Mouse (Mus musculus) lung, embryonic 16.5 days (tissue): ENCODE measurements around the gene Tnfrsf1a. TPM values are rescaled to one million over a fixed set of nuclear protein-coding genes. Genes with fewer than 3 reads are reported as not detected.

ENCODE experiments used
- ATAC-seq: fragments of 200-750 bp; cut with Nextera tagmentation; 2 replicates; pipeline ENCODE4 v1.8.0; 2017; ENCODE audit warnings: low read depth, mild to moderate bottlenecking, moderate library complexity
- H3K27ac ChIP-seq: fragments of 300-500 bp; sonication (generic); 2 replicates; pipeline ENCODE4 v1.5.1; 2014; ENCODE audit warnings: mild to moderate bottlenecking, control low read depth, low read length
- H3K27me3 ChIP-seq: fragments of 300-500 bp; sonication (generic); 2 replicates; pipeline ENCODE4 v1.6.1; 2014; ENCODE audit warnings: low read depth, low read length, mixed read lengths; ENCODE audit not compliant: control insufficient read depth, insufficient read depth
- H3K36me3 ChIP-seq: fragments of 300-500 bp; sonication (generic); 2 replicates; pipeline ENCODE4 v1.6.1; 2014; ENCODE audit warnings: low read length; ENCODE audit not compliant: control insufficient read depth, insufficient read depth
- H3K4me1 ChIP-seq: fragments of 300-500 bp; sonication (generic); replicated peaks from 2 replicates; pipeline ENCODE4 v1.6.1; 2014; ENCODE audit warnings: low read length, mixed read lengths; ENCODE audit not compliant: control insufficient read depth, insufficient read depth
- H3K4me2 ChIP-seq: fragments of 300-500 bp; sonication (generic); 2 replicates; pipeline ENCODE4 v1.6.1; 2014; ENCODE audit warnings: low read depth, low read length, control low read depth
- H3K4me3 ChIP-seq: fragments of 300-500 bp; sonication (generic); 2 replicates; pipeline ENCODE4 v1.5.1; 2014; ENCODE audit warnings: mild to moderate bottlenecking, low read length, control low read depth
- H3K9ac ChIP-seq: fragments of 300-500 bp; sonication (generic); 2 replicates; pipeline ENCODE4 v1.6.1; 2014; ENCODE audit warnings: low read length, control low read depth
- H3K9me3 ChIP-seq: fragments of 300-500 bp; sonication (generic); 2 replicates; pipeline ENCODE4 v1.6.1; 2016; ENCODE audit warnings: low read length; ENCODE audit not compliant: control insufficient read depth
- WGBS: fragments of 180-500 bp; shearing (Covaris S2); extraction: QIAGEN DNeasy Blood & Tissue Kit; methylation state at CpG from one replicate; pipeline ENCODE4 v1.1.7; 2014; 5-methylcytosine and 5-hydroxymethylcytosine counted together
- polyA plus RNA-seq: library from polyadenylated mRNA; unstranded; fragments of >200 nt; fragmentation: Nextera tagmentation; extraction: Ambion mirVana; gene quantifications from 2 replicates; pipeline ENCODE4 v1.2.1, GENCODE M21; 2015

Gene Tnfrsf1a
- polyA plus RNA-seq, 1 experiment from 2014 or later = 115 TPM

DNA sequence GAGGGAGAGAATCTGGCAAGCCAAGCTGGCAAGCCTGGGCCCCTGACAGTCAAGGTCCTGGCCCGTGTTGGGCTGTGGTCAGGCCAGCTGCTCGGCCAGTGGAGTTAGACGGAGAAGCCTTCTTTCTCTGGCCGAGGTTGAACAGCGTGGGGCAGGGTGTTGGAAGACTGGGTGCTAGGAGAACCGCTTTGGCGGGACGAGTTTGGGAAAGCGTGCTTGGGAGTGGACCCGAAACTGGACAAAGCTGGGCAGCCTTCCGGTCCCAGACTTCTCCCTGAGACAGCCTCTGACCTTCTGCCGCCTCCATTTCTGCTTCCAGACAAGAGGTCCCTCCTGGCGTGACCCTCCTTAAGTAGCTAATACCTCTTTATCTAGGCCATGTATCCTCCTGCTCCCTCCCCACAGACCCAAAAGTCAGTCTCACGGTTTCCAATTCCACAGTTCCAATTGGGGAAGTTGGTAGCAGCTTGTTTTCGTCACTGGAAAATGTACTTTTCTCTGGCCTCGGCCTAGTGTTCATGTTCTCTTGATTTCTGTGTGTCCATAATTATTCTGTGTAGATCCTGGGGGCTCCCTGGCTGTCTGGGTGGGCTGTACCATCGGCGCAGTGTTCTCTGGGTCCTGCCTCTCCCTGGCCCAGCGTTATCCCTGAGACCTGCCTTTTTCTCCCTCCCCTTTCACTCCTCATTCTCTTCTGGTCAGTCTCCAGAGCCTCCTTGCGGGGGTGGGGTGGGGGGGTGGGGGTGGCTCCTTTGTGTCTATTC lies 1.3 kb downstream of the Tnfrsf1a start:
- no peaks in the 10 kb centered on the region for H3K36me3 ChIP-seq
- peak; percentile 26; the same call in 1 of the 2 replicates for ATAC-seq
- peak overlapping the region; percentile 80 for H3K9ac ChIP-seq
- no peaks in the 10 kb centered on the region for H3K9me3 ChIP-seq
- H3K27ac ChIP-seq = peak overlapping the region; percentile 96
- WGBS = 2% methylated on average over 20 of the region's 20 CpGs
- H3K4me1 ChIP-seq = peaks cover 59% of the 10 kb centered on the region
- H3K27me3 ChIP-seq = no peaks in the 10 kb centered on the region
- peak overlapping the region; percentile 79 for H3K4me3 ChIP-seq
- H3K4me2 ChIP-seq = peak overlapping the region; percentile 85

DNA sequence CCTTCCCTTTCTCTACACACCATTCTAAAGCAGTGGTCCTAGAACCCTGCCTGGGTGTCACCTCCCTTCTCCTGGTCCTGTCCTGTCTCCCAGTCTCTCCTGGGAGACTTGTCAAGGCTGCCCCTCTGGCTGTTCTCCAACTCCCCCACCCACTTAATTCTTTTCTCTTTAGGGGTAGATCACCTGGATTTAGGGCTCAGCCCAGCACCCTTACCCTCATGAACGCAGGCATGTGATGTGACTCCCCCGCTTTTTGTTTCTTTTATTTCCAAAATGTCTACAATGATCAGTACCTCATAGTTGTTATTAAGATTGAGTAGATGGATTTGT lies 1.8 kb downstream of the Tnfrsf1a start:
- no peak for ATAC-seq
- H3K9me3 ChIP-seq = no peaks in the 10 kb centered on the region
- H3K27me3 ChIP-seq = no peaks in the 10 kb centered on the region
- peak overlapping the region; percentile 79 for H3K4me3 ChIP-seq
- H3K4me2 ChIP-seq = peak overlapping the region; percentile 85
- H3K27ac ChIP-seq = no peak overlapping the region; the same call in 1 of the 2 replicates
- H3K9ac ChIP-seq = peak overlapping the region; percentile 80
- H3K4me1 ChIP-seq = peaks cover 62% of the 10 kb centered on the region
- WGBS = 66% methylated on average over 2 of the region's 2 CpGs
- H3K36me3 ChIP-seq = no peaks in the 10 kb centered on the region

DNA sequence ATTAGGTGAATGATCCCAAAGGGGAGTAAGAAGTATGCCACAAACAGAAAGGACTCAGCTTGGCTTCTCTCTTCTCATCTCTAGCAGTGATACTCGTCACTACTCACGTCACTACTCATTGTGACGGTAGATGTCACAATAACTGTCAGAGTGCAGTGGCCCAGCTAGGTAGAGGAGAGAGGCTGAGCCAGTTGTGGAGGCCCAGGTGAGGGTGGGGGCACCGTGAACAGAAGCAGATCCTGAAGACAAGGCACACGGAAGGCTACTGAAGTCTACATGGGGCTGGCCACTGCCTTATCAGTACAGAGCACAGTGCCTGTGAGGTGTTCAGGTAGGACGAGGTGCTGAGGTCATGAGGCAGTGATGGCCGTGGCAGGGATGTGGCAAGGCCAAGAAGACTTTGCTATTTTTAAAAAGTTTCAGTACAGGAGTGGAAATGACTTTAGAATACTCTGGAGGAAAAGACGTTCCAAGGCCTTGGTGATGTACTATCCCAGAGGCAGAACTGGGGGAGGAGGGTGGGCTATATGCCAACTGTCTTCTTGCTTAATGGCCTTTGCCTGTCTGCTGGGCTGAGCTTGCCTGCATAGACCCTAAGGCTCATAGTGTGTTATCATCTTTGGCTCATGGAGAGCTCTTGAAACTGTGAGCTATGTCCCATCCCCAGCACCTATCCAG lies 2.3 kb downstream of the Tnfrsf1a start:
- H3K4me2 ChIP-seq = peak overlapping the region; percentile 85
- no peaks in the 10 kb centered on the region for H3K27me3 ChIP-seq
- peak overlapping the region; percentile 4 for H3K9ac ChIP-seq
- H3K4me1 ChIP-seq = peaks cover 67% of the 10 kb centered on the region
- peak overlapping the region; percentile 79 for H3K4me3 ChIP-seq
- WGBS = 40% methylated on average over 8 of the region's 8 CpGs
- ATAC-seq = no peak
- no peaks in the 10 kb centered on the region for H3K36me3 ChIP-seq
- no peak overlapping the region for H3K27ac ChIP-seq
- no peaks in the 10 kb centered on the region for H3K9me3 ChIP-seq

DNA sequence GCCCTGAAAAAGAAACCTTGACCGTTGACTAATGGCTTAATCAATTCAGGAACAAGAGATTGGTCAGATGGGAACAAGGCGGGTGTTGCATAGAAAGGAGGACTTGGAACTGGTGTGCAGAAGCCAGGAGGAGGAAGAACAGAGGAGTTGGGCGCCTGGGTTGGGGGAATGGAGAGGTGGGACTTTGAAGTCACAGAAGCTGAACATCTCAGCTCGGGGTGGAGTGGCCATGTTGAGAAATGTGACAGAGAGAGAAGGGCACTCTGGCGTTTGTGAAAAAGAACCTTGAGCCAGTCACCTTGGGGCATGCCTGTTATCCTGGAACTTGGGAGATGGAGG lies 2.9 kb downstream of the Tnfrsf1a start:
- H3K4me1 ChIP-seq = peaks cover 67% of the 10 kb centered on the region
- H3K4me3 ChIP-seq = no peak overlapping the region
- peaks cover under 1% of the 10 kb centered on the region for H3K36me3 ChIP-seq
- 52% methylated on average over 5 of the region's 5 CpGs for WGBS
- no peaks in the 10 kb centered on the region for H3K9me3 ChIP-seq
- peak overlapping the region; percentile 45; the same call in 1 of the 2 replicates for H3K27ac ChIP-seq
- peak overlapping the region; percentile 4 for H3K9ac ChIP-seq
- peak overlapping the region; percentile 85 for H3K4me2 ChIP-seq
- ATAC-seq = no peak
- H3K27me3 ChIP-seq = no peaks in the 10 kb centered on the region

DNA sequence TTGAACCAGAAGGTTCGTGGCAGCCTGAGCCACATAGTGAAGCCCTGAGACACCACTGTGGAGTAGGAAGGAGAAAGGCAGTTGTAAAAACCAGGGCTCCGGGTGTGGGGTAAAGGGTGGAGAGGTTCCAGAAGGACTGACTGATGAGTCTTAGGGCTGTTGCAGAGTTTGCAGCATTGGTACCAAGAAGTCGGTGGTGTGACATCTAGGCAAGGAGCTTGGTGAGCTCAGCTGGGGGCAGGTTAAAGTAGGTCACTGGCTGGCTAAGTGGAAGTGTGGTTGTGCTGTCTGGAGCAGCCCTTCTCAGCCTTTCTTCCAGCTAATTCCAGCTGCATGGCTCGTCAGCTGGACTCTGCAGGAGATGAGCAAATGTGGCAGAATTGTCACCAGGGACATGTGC lies 3.6 kb downstream of the Tnfrsf1a start:
- H3K9ac ChIP-seq = peak overlapping the region; percentile 42; the same call in 1 of the 2 replicates

DNA sequence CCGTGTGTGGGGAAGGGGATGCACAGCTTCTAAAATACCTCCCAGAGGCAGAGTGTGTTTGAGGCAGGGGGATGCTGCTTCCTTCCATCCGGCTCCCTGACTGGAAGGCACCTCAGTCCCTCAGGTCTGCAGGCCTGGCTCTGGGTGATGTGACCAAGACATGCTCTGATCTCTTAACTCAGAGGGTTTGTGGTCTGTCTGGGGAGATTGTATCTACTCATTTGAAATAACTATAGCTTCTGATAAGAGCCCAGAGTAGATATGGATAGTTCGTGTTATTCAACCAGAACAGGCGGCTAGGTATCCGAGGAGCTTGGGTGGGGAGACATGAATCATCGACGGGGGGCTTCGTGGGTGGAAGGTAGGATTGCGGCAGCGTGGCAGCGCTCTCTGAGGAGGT lies 4.1 kb downstream of the Tnfrsf1a start:
- Histone ChIP-seq H3K4me3 (no peak overlapping the region), H3K9me3 (no peaks in the 10 kb centered on the region), H3K9ac (no peak overlapping the region; the same call in 1 of the 2 replicates), H3K27ac (no peak overlapping the region), H3K4me1 (peaks cover 65% of the 10 kb centered on the region), H3K36me3 (peaks cover 12% of the 10 kb centered on the region), H3K4me2 (no peak overlapping the region), H3K27me3 (no peaks in the 10 kb centered on the region)
- WGBS = 64% methylated on average over 11 of the region's 11 CpGs
- ATAC-seq = no peak

More for the DNA sequence above, 3.6 kb downstream of the Tnfrsf1a start:
- no peak overlapping the region for H3K4me3 ChIP-seq
- 37% methylated on average over 4 of the region's 4 CpGs for WGBS
- no peak overlapping the region for H3K4me2 ChIP-seq
- H3K27ac ChIP-seq = no peak overlapping the region
- H3K36me3 ChIP-seq = peaks cover 9% of the 10 kb centered on the region
- no peaks in the 10 kb centered on the region for H3K27me3 ChIP-seq
- no peaks in the 10 kb centered on the region for H3K9me3 ChIP-seq
- peaks cover 67% of the 10 kb centered on the region for H3K4me1 ChIP-seq
- no peak for ATAC-seq

DNA sequence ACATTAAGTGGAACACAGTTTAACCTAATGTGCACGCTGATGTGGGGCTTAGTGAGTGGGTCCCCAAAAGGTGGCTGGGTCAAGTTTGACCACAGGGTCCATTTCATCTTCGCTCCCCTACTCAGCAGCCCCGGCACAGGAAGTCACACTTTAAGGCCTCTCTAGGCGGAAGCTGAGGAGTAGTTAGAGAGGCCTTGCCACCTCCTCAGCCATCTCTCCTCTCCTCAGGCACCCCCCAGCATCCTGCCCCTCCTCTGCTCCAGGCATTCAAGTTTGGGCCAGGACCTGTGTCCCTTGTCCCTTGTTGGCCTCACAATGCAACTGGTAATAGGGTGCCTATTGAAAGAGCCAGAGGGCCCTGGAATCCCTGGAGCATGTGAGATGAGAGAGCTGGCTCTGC lies 4.5 kb downstream of the Tnfrsf1a start:
- Histone ChIP-seq H3K4me2 (peak overlapping the region; percentile 46), H3K27me3 (no peaks in the 10 kb centered on the region), H3K4me3 (no peak overlapping the region), H3K27ac (peak overlapping the region; percentile 75), H3K4me1 (peaks cover 61% of the 10 kb centered on the region), H3K36me3 (peaks cover 16% of the 10 kb centered on the region), H3K9me3 (no peaks in the 10 kb centered on the region), H3K9ac (peak overlapping the region; percentile 56; the same call in 1 of the 2 replicates)
- no peak for ATAC-seq
- WGBS = 63% methylated on average over 4 of the region's 4 CpGs

DNA sequence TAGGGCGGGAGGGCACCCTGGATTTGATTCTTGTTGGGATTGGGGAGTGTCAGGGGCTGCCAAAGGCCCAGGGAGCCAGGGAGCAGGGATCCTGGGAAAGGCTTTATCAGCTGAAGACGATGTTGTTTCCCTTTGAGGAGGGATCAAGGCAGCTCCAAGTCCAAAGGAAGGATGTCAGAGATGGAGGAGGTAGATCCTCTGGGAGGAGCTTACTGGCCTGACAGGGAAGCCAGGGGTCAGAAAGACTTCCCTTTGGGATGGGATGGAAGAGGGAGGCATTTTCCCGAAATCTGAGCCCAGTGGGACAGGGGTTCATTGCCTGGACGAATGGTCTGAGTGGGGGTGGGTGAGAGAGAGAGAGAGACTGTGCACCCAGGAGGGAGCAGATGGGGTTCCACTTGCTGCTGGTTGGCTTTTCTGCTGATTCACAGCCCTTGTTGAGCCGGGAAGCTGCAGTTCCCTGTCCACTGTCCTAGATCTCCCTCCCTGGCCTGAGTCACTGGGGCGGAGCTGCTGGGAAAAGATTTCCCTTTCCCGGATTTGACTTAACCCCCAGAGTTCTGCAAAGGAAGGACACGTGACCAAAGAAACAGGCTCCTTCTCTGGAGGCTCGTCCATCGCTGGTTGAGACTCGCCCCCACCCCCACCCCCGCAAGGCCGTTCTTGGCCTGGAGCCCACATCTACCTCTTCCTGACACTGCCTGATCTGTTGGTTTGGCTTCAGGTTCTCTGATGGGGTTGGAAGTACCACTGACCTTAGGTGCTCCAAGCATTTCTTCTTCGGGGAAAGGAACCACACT lies 5.4 kb downstream of the Tnfrsf1a start:
- peak; percentile 55 for ATAC-seq
- Histone ChIP-seq H3K9ac (peak overlapping the region; percentile 56), H3K4me2 (peak overlapping the region; percentile 46), H3K27ac (peak overlapping the region; percentile 75), H3K4me1 (peaks cover 56% of the 10 kb centered on the region), H3K36me3 (peaks cover 19% of the 10 kb centered on the region), H3K4me3 (peak overlapping the region; percentile 23), H3K9me3 (no peaks in the 10 kb centered on the region), H3K27me3 (no peaks in the 10 kb centered on the region)
- 6% methylated on average over 14 of the region's 14 CpGs for WGBS
